Mouse (Mus musculus) ES-Bruce4 (cell line): ENCODE measurements at regions not wholly inside any gene's neighbourhood (a gene's known extent, or its start where the extent isn't known, plus 50 kb on each side); places are given as distances from the start of the nearest gene placed in this dataset.

ENCODE experiments used
- H3K27ac ChIP-seq: 2 replicates; pipeline ENCODE4 v1.5.1; 2012; ENCODE audit warnings: low read length, inconsistent platforms; ENCODE audit not compliant: insufficient read depth
- H3K27me3 ChIP-seq: 2 replicates; pipeline ENCODE4 v1.6.1; 2012; ENCODE audit warnings: mild to moderate bottlenecking, low read length, inconsistent platforms; ENCODE audit not compliant: control insufficient read depth, poor library complexity, insufficient read depth, severe bottlenecking
- H3K36me3 ChIP-seq: 2 replicates; pipeline ENCODE4 v1.6.1; 2012; ENCODE audit warnings: inconsistent platforms, mild to moderate bottlenecking, low read length, moderate library complexity; ENCODE audit not compliant: control insufficient read depth, poor library complexity, insufficient read depth, severe bottlenecking
- H3K4me1 ChIP-seq: one replicate; pipeline ENCODE4 v1.8.1; 2011; ENCODE audit warnings: low read length; ENCODE audit not compliant: control insufficient read depth, insufficient read depth
- H3K4me3 ChIP-seq: 2 replicates; pipeline ENCODE4 v1.5.1; 2011; ENCODE audit warnings: low read depth, mild to moderate bottlenecking, low read length
- H3K9ac ChIP-seq: 2 replicates; pipeline ENCODE4 v1.6.1; 2012; ENCODE audit warnings: low read depth, mild to moderate bottlenecking, inconsistent platforms; ENCODE audit not compliant: poor library complexity, severe bottlenecking
- H3K9me3 ChIP-seq: replicated peaks from 2 replicates; pipeline ENCODE4 v1.6.1; 2012; ENCODE audit warnings: mild to moderate bottlenecking, low read length, inconsistent platforms; ENCODE audit not compliant: control insufficient read depth, poor library complexity, insufficient read depth, severe bottlenecking
- CTCF ChIP-seq: IDR thresholded peaks from one replicate; pipeline ENCODE4 v1.8.1; 2011; ENCODE audit warnings: low read depth, low read length
- EP300 ChIP-seq: IDR thresholded peaks from 2 replicates; pipeline ENCODE4 v1.6.1; 2011; ENCODE audit warnings: low read depth, low read length; ENCODE audit not compliant: insufficient read depth
- POLR2A ChIP-seq: IDR thresholded peaks from one replicate; pipeline ENCODE4 v1.8.1; 2011; ENCODE audit warnings: low read length; ENCODE audit not compliant: insufficient read depth

- no peaks in the 10 kb centered on the region for H3K4me1 ChIP-seq
- no peaks in the 10 kb centered on the region; the same call in 1 of the 2 replicates for H3K27me3 ChIP-seq
- H3K9me3 ChIP-seq, result no peaks in the 10 kb centered on the region
- no peak overlapping the region for H3K27ac ChIP-seq
- H3K4me3 ChIP-seq, result no peak overlapping the region
- H3K9ac ChIP-seq, result no peak overlapping the region
- H3K36me3 ChIP-seq, result no peaks in the 10 kb centered on the region
- TF ChIP-seq EP300 (no peak), CTCF (no peak), POLR2A (no peak)
Observed at GRCm38 (mm10) chr1:153962161-153962720, 62.2 kb upstream of the Teddm2 start.

DNA sequence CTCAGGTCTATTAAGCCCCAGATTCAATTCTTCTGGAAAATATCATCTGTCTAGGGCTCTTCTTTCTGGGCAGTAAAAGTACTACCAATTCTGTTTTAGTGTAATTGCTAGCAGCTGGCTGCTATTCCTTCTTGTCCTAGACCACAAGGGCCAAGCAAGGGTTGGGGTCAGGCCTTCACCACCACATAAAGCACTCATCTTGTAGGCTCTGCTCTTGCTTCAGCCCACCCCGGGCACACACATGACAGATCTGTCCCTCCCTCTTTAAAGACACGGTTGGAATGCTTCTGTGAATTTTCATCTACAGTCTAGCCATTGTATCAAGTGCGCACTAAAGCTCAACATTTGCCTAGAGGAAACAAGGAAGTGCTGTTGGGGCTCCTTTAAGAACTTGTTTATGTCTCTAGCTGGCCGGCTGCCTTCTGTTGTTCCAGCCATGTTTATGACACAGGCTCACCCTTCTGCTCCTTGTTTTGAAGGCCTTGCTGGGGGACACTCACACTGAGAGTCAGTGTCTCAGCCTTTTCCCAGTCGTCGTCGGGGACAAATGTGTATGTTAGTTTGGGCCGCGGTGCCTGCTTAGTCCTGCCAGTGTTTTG, 63.8 kb upstream of the Teddm2 start:
- Histone ChIP-seq H3K36me3 (no peaks in the 10 kb centered on the region), H3K9ac (no peak overlapping the region), H3K4me3 (no peak overlapping the region), H3K9me3 (no peaks in the 10 kb centered on the region), H3K27ac (no peak overlapping the region), H3K27me3 (no peaks in the 10 kb centered on the region; the same call in 1 of the 2 replicates), H3K4me1 (no peaks in the 10 kb centered on the region)
- no peak for TF ChIP-seq EP300
- TF ChIP-seq CTCF, result no peak
- no peak for TF ChIP-seq POLR2A

GRCm38 (mm10) chr1:153969401-153969800, 69.4 kb upstream of the Teddm2 start:
- TF ChIP-seq POLR2A (no peak), CTCF (no peak), EP300 (no peak)
- no peak overlapping the region for H3K9ac ChIP-seq
- H3K4me3 ChIP-seq, result no peak overlapping the region
- no peaks in the 10 kb centered on the region for H3K36me3 ChIP-seq
- H3K4me1 ChIP-seq, result no peaks in the 10 kb centered on the region
- no peak overlapping the region for H3K27ac ChIP-seq
- H3K9me3 ChIP-seq, result no peaks in the 10 kb centered on the region
- no peaks in the 10 kb centered on the region; the same call in 1 of the 2 replicates for H3K27me3 ChIP-seq

GRCm38 (mm10) chr1:153974300-153974699, 74.3 kb upstream of the Teddm2 start:
- no peak for TF ChIP-seq POLR2A
- H3K36me3 ChIP-seq, result no peaks in the 10 kb centered on the region
- H3K27me3 ChIP-seq, result no peaks in the 10 kb centered on the region; the same call in 1 of the 2 replicates
- H3K4me1 ChIP-seq, result no peaks in the 10 kb centered on the region
- no peak overlapping the region for H3K9ac ChIP-seq
- H3K27ac ChIP-seq, result no peak overlapping the region
- no peaks in the 10 kb centered on the region for H3K9me3 ChIP-seq
- no peak overlapping the region for H3K4me3 ChIP-seq

DNA sequence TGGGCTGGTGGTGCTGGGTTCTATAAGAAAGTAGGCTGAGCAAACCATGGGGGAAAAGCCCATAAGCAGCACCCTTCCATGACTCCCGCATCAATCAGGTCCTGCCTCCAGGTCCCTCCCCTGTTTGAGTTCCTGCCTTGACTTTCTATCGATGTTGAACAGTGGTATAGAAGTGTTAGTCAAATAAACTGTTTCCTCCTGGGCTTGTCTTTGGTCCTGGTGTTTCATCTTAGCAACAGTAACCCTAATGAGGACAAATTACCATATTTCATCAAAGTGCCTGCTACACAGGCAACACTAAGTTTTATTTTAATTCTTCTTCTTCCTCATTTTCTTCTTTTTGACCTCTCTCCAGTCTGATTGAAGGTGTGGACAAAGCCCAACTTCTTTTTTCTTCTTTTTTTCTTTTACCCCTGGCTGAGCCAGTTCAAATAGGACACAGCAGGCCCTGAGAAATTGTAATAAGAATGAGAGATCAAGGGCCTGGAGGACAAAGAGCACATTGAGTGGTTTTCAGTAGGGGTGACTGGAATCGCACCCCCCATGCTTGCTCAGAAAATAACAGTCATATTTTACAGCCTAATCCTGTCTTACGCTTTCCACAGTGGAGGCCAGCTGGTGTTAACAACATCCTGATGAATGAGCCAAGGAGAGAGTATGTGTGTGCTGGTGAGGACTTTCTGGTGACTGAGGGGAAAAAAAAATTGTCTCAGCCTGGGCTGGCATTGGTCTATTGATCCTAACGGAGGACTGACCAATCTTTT, 78.1 kb upstream of the Teddm2 start:
- Histone ChIP-seq H3K9me3 (no peaks in the 10 kb centered on the region), H3K9ac (no peak overlapping the region), H3K36me3 (no peaks in the 10 kb centered on the region), H3K27me3 (no peaks in the 10 kb centered on the region; the same call in 1 of the 2 replicates), H3K27ac (no peak overlapping the region), H3K4me3 (no peak overlapping the region), H3K4me1 (no peaks in the 10 kb centered on the region)
- no peak for TF ChIP-seq EP300

DNA sequence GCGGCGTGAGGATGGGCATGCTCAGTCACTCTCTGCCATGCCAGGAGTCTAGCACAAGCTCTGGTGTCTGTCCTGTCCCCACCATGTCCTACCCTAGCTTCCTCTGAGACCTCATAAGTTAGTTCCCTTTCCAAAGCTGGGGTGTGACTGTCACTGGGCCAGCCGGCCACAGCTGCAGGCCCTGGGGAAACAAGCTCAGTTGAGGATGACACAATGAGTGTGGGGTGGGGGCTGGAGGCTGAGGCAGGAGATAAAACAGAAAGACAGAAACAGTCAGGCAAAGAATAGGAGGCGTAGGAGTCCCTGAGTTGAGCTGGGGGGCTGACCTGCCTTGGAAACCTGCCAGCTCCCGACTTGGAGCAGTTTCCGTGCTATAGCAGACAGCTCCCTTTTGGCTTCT, 80.9 kb upstream of the Teddm2 start:
- Histone ChIP-seq H3K9ac (no peak overlapping the region), H3K27ac (no peak overlapping the region), H3K36me3 (no peaks in the 10 kb centered on the region), H3K4me3 (no peak overlapping the region), H3K9me3 (no peaks in the 10 kb centered on the region), H3K4me1 (no peaks in the 10 kb centered on the region), H3K27me3 (no peaks in the 10 kb centered on the region)
- TF ChIP-seq EP300 (no peak), CTCF (no peak), POLR2A (no peak)
